Mouse (Mus musculus) midbrain, embryonic 16.5 days (tissue): ENCODE data around the gene Mtm1. TPM values are rescaled to one million over a fixed set of nuclear protein-coding genes. Genes with fewer than 3 reads are reported as not detected.
A peak's percentile ranks its signal among the peaks of the same experiment; 100 is the strongest.

ENCODE experiments used
- ATAC-seq: fragments of 200-750 bp; cut with Nextera tagmentation; 2 replicates; pipeline ENCODE4 v1.8.0; 2017; ENCODE audit warnings: moderate TSS enrichment
- H3K27ac ChIP-seq: fragments of 300-500 bp; sonication (generic); 2 replicates; pipeline ENCODE4 v1.5.1; 2014; ENCODE audit warnings: mild to moderate bottlenecking, low read length, mixed read lengths
- H3K27me3 ChIP-seq: fragments of 300-500 bp; sonication (generic); 2 replicates; pipeline ENCODE4 v1.6.1; 2014; ENCODE audit warnings: low read depth, low read length, mixed read lengths; ENCODE audit not compliant: control insufficient read depth, insufficient read depth
- H3K36me3 ChIP-seq: fragments of 300-500 bp; sonication (generic); 2 replicates; pipeline ENCODE4 v1.6.1; 2014; ENCODE audit warnings: mild to moderate bottlenecking, low read length, moderate library complexity, mixed read lengths; ENCODE audit not compliant: control insufficient read depth, insufficient read depth
- H3K4me1 ChIP-seq: fragments of 300-500 bp; sonication (generic); 2 replicates; pipeline ENCODE4 v1.6.1; 2014; ENCODE audit warnings: mild to moderate bottlenecking, low read length, mixed read lengths; ENCODE audit not compliant: control insufficient read depth, insufficient read depth
- H3K4me2 ChIP-seq: fragments of 300-500 bp; sonication (generic); 2 replicates; pipeline ENCODE4 v1.6.1; 2014; ENCODE audit warnings: mild to moderate bottlenecking, low read length, mixed read lengths
- H3K4me3 ChIP-seq: fragments of 300-500 bp; sonication (generic); 2 replicates; pipeline ENCODE4 v1.5.1; 2014; ENCODE audit warnings: low read depth, mild to moderate bottlenecking, low read length, moderate library complexity, mixed read lengths
- H3K9ac ChIP-seq: fragments of 300-500 bp; sonication (generic); 2 replicates; pipeline ENCODE4 v1.6.1; 2014; ENCODE audit warnings: low read depth, low read length, mixed read lengths
- H3K9me3 ChIP-seq: fragments of 300-500 bp; sonication (generic); replicated peaks from 2 replicates; pipeline ENCODE4 v1.6.1; 2014; ENCODE audit warnings: mild to moderate bottlenecking, low read length, mixed read lengths; ENCODE audit not compliant: control insufficient read depth, poor library complexity, severe bottlenecking
- WGBS: fragments of 180-500 bp; shearing (Covaris S2); extraction: QIAGEN DNeasy Blood & Tissue Kit; methylation state at CpG from one replicate; pipeline ENCODE4 v1.1.7; 2014; 5-methylcytosine and 5-hydroxymethylcytosine counted together
- polyA plus RNA-seq: library from polyadenylated mRNA; unstranded; fragments of >200 nt; fragmentation: Nextera tagmentation; extraction: Ambion mirVana; gene quantifications from 2 replicates; pipeline ENCODE4 v1.2.1, GENCODE M21; 2015

The Mtm1 gene
- polyA plus RNA-seq, 1 experiment from 2014 or later = 5.6 TPM

GRCm38 (mm10) chrX:71215113-71215708 lies 4.6 kb downstream of the Mtm1 start:
- peak overlapping the region; percentile 55 for H3K4me3 ChIP-seq
- H3K4me2 ChIP-seq = peak overlapping the region; percentile 59
- H3K27ac ChIP-seq = no peak overlapping the region
- H3K36me3 ChIP-seq = no peaks in the 10 kb centered on the region
- peaks cover 2% of the 10 kb centered on the region; the same call in 1 of the 2 replicates for H3K4me1 ChIP-seq
- H3K9ac ChIP-seq = peak overlapping the region; percentile 70
- H3K9me3 ChIP-seq = no peaks in the 10 kb centered on the region
- no peaks in the 10 kb centered on the region for H3K27me3 ChIP-seq
- WGBS = 12% methylated on average over 22 of the region's 27 CpGs
- ATAC-seq = peak; percentile 88

DNA sequence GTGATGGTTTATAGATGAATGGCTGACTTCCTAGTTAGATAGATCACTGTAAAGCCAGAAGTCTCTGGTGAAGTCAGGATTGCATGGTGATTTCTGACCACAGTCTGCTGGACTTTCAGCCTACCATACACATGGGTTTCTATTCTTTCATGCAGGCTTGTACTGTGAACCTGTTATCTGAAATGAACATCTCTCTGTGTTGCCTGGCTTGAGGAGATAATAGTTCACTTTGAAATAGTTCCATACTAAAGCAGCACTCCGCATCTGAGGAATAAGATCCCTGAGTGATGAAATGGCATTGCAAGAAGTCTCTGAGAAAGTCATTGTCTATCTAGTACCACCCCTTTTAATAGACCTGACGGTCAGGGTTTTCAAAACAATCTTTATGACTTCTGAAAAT lies 6.3 kb downstream of the Mtm1 start:
- no peaks in the 10 kb centered on the region for H3K9me3 ChIP-seq
- ATAC-seq = no peak
- 85% methylated on average over 2 of the region's 2 CpGs for WGBS
- no peaks in the 10 kb centered on the region for H3K27me3 ChIP-seq
- no peak overlapping the region for H3K9ac ChIP-seq
- H3K36me3 ChIP-seq = no peaks in the 10 kb centered on the region
- H3K4me3 ChIP-seq = no peak overlapping the region
- H3K4me1 ChIP-seq = peaks cover 2% of the 10 kb centered on the region; the same call in 1 of the 2 replicates
- H3K27ac ChIP-seq = no peak overlapping the region
- H3K4me2 ChIP-seq = no peak overlapping the region

- no peaks in the 10 kb centered on the region for H3K36me3 ChIP-seq
- no peak overlapping the region for H3K4me2 ChIP-seq
- H3K27me3 ChIP-seq = no peaks in the 10 kb centered on the region
- 93% methylated on average over 3 of the region's 3 CpGs for WGBS
- no peak overlapping the region for H3K27ac ChIP-seq
- H3K4me3 ChIP-seq = no peak overlapping the region
- no peak overlapping the region for H3K9ac ChIP-seq
- H3K9me3 ChIP-seq = no peaks in the 10 kb centered on the region
- ATAC-seq = no peak
- peaks cover 2% of the 10 kb centered on the region; the same call in 1 of the 2 replicates for H3K4me1 ChIP-seq
These were observed 8.3 kb downstream of the Mtm1 start for GRCm38 (mm10) chrX:71218853-71219252.

- no peak overlapping the region for H3K9ac ChIP-seq
- no peak overlapping the region for H3K4me3 ChIP-seq
- no peak for ATAC-seq
- H3K4me2 ChIP-seq = no peak overlapping the region
- H3K27ac ChIP-seq = no peak overlapping the region
- no peaks in the 10 kb centered on the region for H3K27me3 ChIP-seq
- no peaks in the 10 kb centered on the region for H3K9me3 ChIP-seq
- 74% methylated on average over 3 of the region's 3 CpGs for WGBS
- H3K36me3 ChIP-seq = no peaks in the 10 kb centered on the region
- peaks cover under 1% of the 10 kb centered on the region; the same call in 1 of the 2 replicates for H3K4me1 ChIP-seq
These were observed 10.3 kb downstream of the Mtm1 start for GRCm38 (mm10) chrX:71220896-71221295.

GRCm38 (mm10) chrX:71222648-71223408 lies 12.3 kb downstream of the Mtm1 start:
- no peak overlapping the region for H3K9ac ChIP-seq
- no peaks in the 10 kb centered on the region for H3K9me3 ChIP-seq
- no peaks in the 10 kb centered on the region for H3K27me3 ChIP-seq
- no peak overlapping the region for H3K4me2 ChIP-seq
- 88% methylated on average over 4 of the region's 4 CpGs for WGBS
- no peaks in the 10 kb centered on the region for H3K4me1 ChIP-seq
- no peak overlapping the region for H3K4me3 ChIP-seq
- H3K36me3 ChIP-seq = no peaks in the 10 kb centered on the region
- ATAC-seq = no peak
- no peak overlapping the region for H3K27ac ChIP-seq

GRCm38 (mm10) chrX:71226881-71227280 lies 16.3 kb downstream of the Mtm1 start:
- Histone ChIP-seq H3K27ac (no peak overlapping the region), H3K36me3 (no peaks in the 10 kb centered on the region), H3K4me1 (no peaks in the 10 kb centered on the region), H3K4me2 (no peak overlapping the region), H3K9ac (no peak overlapping the region), H3K4me3 (no peak overlapping the region), H3K27me3 (no peaks in the 10 kb centered on the region), H3K9me3 (no peaks in the 10 kb centered on the region)
- WGBS = 82% methylated on average over 5 of the region's 5 CpGs
- no peak for ATAC-seq

DNA sequence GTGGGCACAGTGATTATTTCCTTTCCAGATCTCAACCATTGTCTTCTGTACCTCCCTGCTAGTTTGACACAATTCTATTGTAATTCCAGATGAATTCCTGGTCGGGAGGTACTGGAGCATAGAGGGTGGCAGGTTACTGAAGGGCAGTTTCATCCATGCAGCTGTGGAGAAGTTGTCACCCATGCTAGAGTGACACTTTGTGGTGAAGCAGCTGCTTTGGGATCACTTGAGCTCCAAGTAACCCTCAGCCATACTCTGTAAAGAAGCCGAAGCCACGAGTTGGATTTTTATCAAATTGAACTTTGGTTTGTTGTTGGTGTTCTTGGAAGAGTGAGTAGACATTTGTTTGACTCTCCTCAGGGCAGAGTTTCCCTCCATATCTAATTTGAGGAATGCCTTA lies 17.6 kb downstream of the Mtm1 start:
- Histone ChIP-seq H3K4me1 (no peaks in the 10 kb centered on the region), H3K4me3 (no peak overlapping the region), H3K4me2 (no peak overlapping the region), H3K9ac (no peak overlapping the region), H3K36me3 (no peaks in the 10 kb centered on the region), H3K27ac (no peak overlapping the region), H3K27me3 (no peaks in the 10 kb centered on the region), H3K9me3 (no peaks in the 10 kb centered on the region)
- ATAC-seq = no peak
- WGBS = 66% methylated on average over 3 of the region's 3 CpGs

GRCm38 (mm10) chrX:71230847-71231246 lies 20.3 kb downstream of the Mtm1 start:
- ATAC-seq = no peak
- WGBS = 88% methylated on average over 2 of the region's 2 CpGs

GRCm38 (mm10) chrX:71256422-71256821 lies 45.9 kb downstream of the Mtm1 start:
- H3K27ac ChIP-seq = no peak overlapping the region
- H3K4me2 ChIP-seq = no peak overlapping the region
- H3K9ac ChIP-seq = no peak overlapping the region
- no peak overlapping the region for H3K4me3 ChIP-seq
- no peak for ATAC-seq
- no peaks in the 10 kb centered on the region for H3K9me3 ChIP-seq
- no peaks in the 10 kb centered on the region for H3K4me1 ChIP-seq
- H3K27me3 ChIP-seq = no peaks in the 10 kb centered on the region
- no peaks in the 10 kb centered on the region for H3K36me3 ChIP-seq
- 76% methylated on average over 1 of the region's 1 CpGs for WGBS

More at GRCm38 (mm10) chrX:71230847-71231246, 20.3 kb downstream of the Mtm1 start:
- no peak overlapping the region for H3K4me3 ChIP-seq
- no peak overlapping the region for H3K9ac ChIP-seq
- no peak overlapping the region for H3K4me2 ChIP-seq
- H3K36me3 ChIP-seq = no peaks in the 10 kb centered on the region
- H3K9me3 ChIP-seq = no peaks in the 10 kb centered on the region
- H3K27ac ChIP-seq = no peak overlapping the region
- no peaks in the 10 kb centered on the region for H3K27me3 ChIP-seq
- no peaks in the 10 kb centered on the region for H3K4me1 ChIP-seq
